Mouse (Mus musculus) heart, embryonic 14.5 days (tissue): ENCODE data around the gene Lsmem1. TPM values are rescaled to one million over a fixed set of nuclear protein-coding genes. Genes with fewer than 3 reads are reported as not detected.

ENCODE experiments used
- ATAC-seq: fragments of 200-750 bp; cut with Nextera tagmentation; 2 replicates; pipeline ENCODE4 v1.8.0; 2017; ENCODE audit warnings: low read depth, moderate TSS enrichment; ENCODE audit not compliant: insufficient number of reproducible peaks, insufficient read depth, low FRiP score
- H3K27ac ChIP-seq, 2 experiments: fragments of 200-500 bp in 1 of 2; fragments of 300-500 bp in 1 of 2; sonication (generic) in 1 of 2; replicated peaks in 1 of 2; 2 replicates each; pipeline ENCODE4 v1.5.1; 2012 to 2014; ENCODE audit warnings: low read depth in 2 of 2, low read length in 2 of 2, control low read depth in 1 of 2, mild to moderate bottlenecking in 1 of 2, mixed read lengths in 1 of 2; ENCODE audit not compliant: control insufficient read depth in 1 of 2, insufficient read depth in 1 of 2
- H3K27me3 ChIP-seq: fragments of 300-500 bp; sonication (generic); 2 replicates; pipeline ENCODE4 v1.6.1; 2014; ENCODE audit warnings: mild to moderate bottlenecking, low read length, control low read depth; ENCODE audit not compliant: control insufficient read depth, insufficient read depth
- H3K36me3 ChIP-seq: fragments of 300-500 bp; sonication (generic); 2 replicates; pipeline ENCODE4 v1.6.1; 2014; ENCODE audit warnings: mild to moderate bottlenecking, control low read depth, low read length, mixed read lengths; ENCODE audit not compliant: control insufficient read depth, insufficient read depth
- H3K4me1 ChIP-seq, 2 experiments: fragments of 200-500 bp in 1 of 2; fragments of 300-500 bp in 1 of 2; sonication (generic) in 1 of 2; 2 replicates each; pipeline ENCODE4 v1.6.1; 2012 to 2014; ENCODE audit warnings: low read length in 2 of 2, control low read depth in 1 of 2, mixed read lengths in 1 of 2; ENCODE audit not compliant: control insufficient read depth in 2 of 2, insufficient read depth in 2 of 2
- H3K4me2 ChIP-seq: fragments of 300-500 bp; sonication (generic); 2 replicates; pipeline ENCODE4 v1.6.1; 2014; ENCODE audit warnings: mild to moderate bottlenecking, low read length
- H3K4me3 ChIP-seq, 2 experiments: fragments of 200-500 bp in 1 of 2; fragments of 300-500 bp in 1 of 2; sonication (generic) in 1 of 2; 2 replicates each; pipeline ENCODE4 v1.5.1; 2012 to 2014; ENCODE audit warnings: low read length in 2 of 2, mild to moderate bottlenecking in 2 of 2, control low read depth in 1 of 2, low read depth in 1 of 2, moderate library complexity in 1 of 2; ENCODE audit not compliant: control insufficient read depth in 1 of 2, insufficient read depth in 1 of 2
- H3K9ac ChIP-seq: fragments of 300-500 bp; sonication (generic); 2 replicates; pipeline ENCODE4 v1.6.1; 2014; ENCODE audit warnings: mild to moderate bottlenecking, low read length
- H3K9me3 ChIP-seq: fragments of 300-500 bp; sonication (generic); 2 replicates; pipeline ENCODE4 v1.6.1; 2016; ENCODE audit warnings: low read length, control low read depth; ENCODE audit not compliant: control insufficient read depth
- WGBS: fragments of 180-500 bp; shearing (Covaris S2); extraction: QIAGEN DNeasy Blood & Tissue Kit; methylation state at CpG from one replicate; pipeline ENCODE4 v1.1.7; 2014; 5-methylcytosine and 5-hydroxymethylcytosine counted together
- polyA plus RNA-seq: library from polyadenylated mRNA; unstranded; fragments of >200 nt; fragmentation: Nextera tagmentation; extraction: Ambion mirVana; gene quantifications from 2 replicates; pipeline ENCODE4 v1.2.1, GENCODE M21; 2014

The Lsmem1 gene
- polyA plus RNA-seq, 1 experiment from 2014 or later = 39.3 TPM

GRCm38 (mm10) chr12:40209049-40209448, 9.8 kb upstream of the Lsmem1 start:
- Histone ChIP-seq H3K27ac (no peak overlapping the region), H3K4me2 (no peak overlapping the region), H3K4me3 (no peak overlapping the region), H3K36me3 (peaks cover 93% of the 10 kb centered on the region), H3K4me1 (no peaks in the 10 kb centered on the region), H3K27me3 (no peaks in the 10 kb centered on the region), H3K9me3 (no peaks in the 10 kb centered on the region), H3K9ac (no peak overlapping the region)
- WGBS = 81% methylated on average over 3 of the region's 3 CpGs
- ATAC-seq = no peak

- peaks cover 93% of the 10 kb centered on the region for H3K36me3 ChIP-seq
- H3K27me3 ChIP-seq = no peaks in the 10 kb centered on the region
- WGBS = 81% methylated on average over 4 of the region's 4 CpGs
- no peak for ATAC-seq
- no peak overlapping the region for H3K4me3 ChIP-seq
- no peaks in the 10 kb centered on the region for H3K4me1 ChIP-seq
- H3K4me2 ChIP-seq = no peak overlapping the region
- no peak overlapping the region for H3K27ac ChIP-seq
- no peak overlapping the region for H3K9ac ChIP-seq
- no peaks in the 10 kb centered on the region for H3K9me3 ChIP-seq
These were observed 8.6 kb upstream of the Lsmem1 start for GRCm38 (mm10) chr12:40207909-40208308.

- Histone ChIP-seq H3K4me1 (0 out of 4 replicates have a peak, but pooled peaks cover 0 to 3% of the 10 kb centered on the region in 2 experiments), H3K4me2 (no peak overlapping the region), H3K27me3 (no peaks in the 10 kb centered on the region), H3K4me3 (no peak overlapping the region), H3K36me3 (peaks cover 68% of the 10 kb centered on the region), H3K9ac (no peak overlapping the region), H3K9me3 (no peaks in the 10 kb centered on the region), H3K27ac (no peak overlapping the region)
- ATAC-seq = no peak
- 89% methylated on average over 7 of the region's 7 CpGs for WGBS
These were observed 3.1 kb upstream of the Lsmem1 start for GRCm38 (mm10) chr12:40202161-40203035.

GRCm38 (mm10) chr12:40200484-40201235, 1.4 kb upstream of the Lsmem1 start:
- H3K9me3 ChIP-seq = no peaks in the 10 kb centered on the region

GRCm38 (mm10) chr12:40199795-40200402, 609 bp upstream of the Lsmem1 start:
- H3K4me3 ChIP-seq = peak overlapping the region in 1 of 2 experiments; percentile 42; a peak in 2 of 4 replicates

More at GRCm38 (mm10) chr12:40200484-40201235, 1.4 kb upstream of the Lsmem1 start:
- Histone ChIP-seq H3K4me2 (0 out of 2 replicates have a peak overlapping the region, but pooled peaks have one; percentile 62), H3K27ac (no peak overlapping the region), H3K9ac (no peak overlapping the region), H3K36me3 (peaks cover 50% of the 10 kb centered on the region), H3K27me3 (no peaks in the 10 kb centered on the region), H3K4me1 (0 out of 4 replicates have a peak, but pooled peaks cover 0 to 4% of the 10 kb centered on the region in 2 experiments), H3K4me3 (no peak overlapping the region)
- WGBS = 87% methylated on average over 6 of the region's 6 CpGs
- no peak for ATAC-seq

GRCm38 (mm10) chr12:40198427-40198826, 863 bp downstream of the Lsmem1 start:
- WGBS = 16% methylated on average over 9 of the region's 9 CpGs
- ATAC-seq = peak; percentile 52
- peaks cover 28% of the 10 kb centered on the region for H3K36me3 ChIP-seq
- peak overlapping the region; percentile 81 for H3K9ac ChIP-seq
- H3K4me3 ChIP-seq = peak overlapping the region; percentile 42 to 53
- H3K27ac ChIP-seq = peak overlapping the region; percentile 94 to 98
- no peaks in the 10 kb centered on the region for H3K9me3 ChIP-seq
- 0 out of 4 replicates have a peak, but pooled peaks cover 0 to 4% of the 10 kb centered on the region in 2 experiments for H3K4me1 ChIP-seq
- peak overlapping the region; percentile 62 for H3K4me2 ChIP-seq
- no peaks in the 10 kb centered on the region for H3K27me3 ChIP-seq

More at GRCm38 (mm10) chr12:40199795-40200402, 609 bp upstream of the Lsmem1 start:
- no peaks in the 10 kb centered on the region for H3K9me3 ChIP-seq
- peak overlapping the region; percentile 94 to 98; a peak in 3 of 4 replicates for H3K27ac ChIP-seq
- WGBS = 33% methylated on average over 7 of the region's 7 CpGs
- H3K27me3 ChIP-seq = no peaks in the 10 kb centered on the region
- 0 out of 4 replicates have a peak, but pooled peaks cover 0 to 4% of the 10 kb centered on the region in 2 experiments for H3K4me1 ChIP-seq
- H3K4me2 ChIP-seq = peak overlapping the region; percentile 62
- H3K36me3 ChIP-seq = peaks cover 43% of the 10 kb centered on the region
- ATAC-seq = no peak; the same call in 1 of the 2 replicates
- peak overlapping the region; percentile 81 for H3K9ac ChIP-seq

- H3K9me3 ChIP-seq = no peaks in the 10 kb centered on the region
- 0 out of 4 replicates have a peak, but pooled peaks cover 0 to 4% of the 10 kb centered on the region in 2 experiments for H3K4me1 ChIP-seq
- H3K9ac ChIP-seq = peak overlapping the region; percentile 81
- H3K27me3 ChIP-seq = no peaks in the 10 kb centered on the region
- H3K4me3 ChIP-seq = peak overlapping the region; percentile 42 to 53
- H3K27ac ChIP-seq = peak overlapping the region; percentile 94 to 98
- H3K36me3 ChIP-seq = peaks cover 24% of the 10 kb centered on the region
- 44% methylated on average over 5 of the region's 5 CpGs for whole genome bisulfite sequencing
- ATAC-seq = no peak
- peak overlapping the region; percentile 62 for H3K4me2 ChIP-seq
These were observed 1.3 kb downstream of the Lsmem1 start for GRCm38 (mm10) chr12:40198019-40198418.
